Mouse (Mus musculus): Measurements from ENCODE around the gene Plac9a. TPM values are rescaled to one million over a fixed set of nuclear protein-coding genes. Genes with fewer than 3 reads are reported as not detected.

Plac9a gene
- polyA plus RNA-seq, 1 experiment from 2014 or later = not detected

Other genes starting within 250 kb of the Plac9a start
- 29.6 and 40.3 TPM in 2 replicates for gene Ppif, start 208.9 kb downstream of the Plac9a start, polyA plus RNA-seq (2015; fragmentation: Nextera tagmentation; extraction: Ambion mirVana)
- gene Zcchc24, start 134.1 kb downstream of the Plac9a start, polyA plus RNA-seq (2015; fragmentation: Nextera tagmentation; extraction: Ambion mirVana) = 11.0 and 12.2 TPM in 2 replicates
- 1.8 and 2.4 TPM in 2 replicates for gene Anxa11, start 60.9 kb downstream of the Plac9a start, polyA plus RNA-seq (2015; fragmentation: Nextera tagmentation; extraction: Ambion mirVana)
- 6.5 and 8.1 TPM in 2 replicates for gene Tmem254a, start 24.6 kb upstream of the Plac9a start, polyA plus RNA-seq (2015; fragmentation: Nextera tagmentation; extraction: Ambion mirVana)
- not detected in 2 replicates for gene Cphx1, start 35.2 kb upstream of the Plac9a start, polyA plus RNA-seq (2015; fragmentation: Nextera tagmentation; extraction: Ambion mirVana)
- 1.9 and 2.4 TPM in 2 replicates for gene Duxbl1, start 75.5 kb upstream of the Plac9a start, polyA plus RNA-seq (2015; fragmentation: Nextera tagmentation; extraction: Ambion mirVana)
- gene Gm9780, start 139.6 kb upstream of the Plac9a start, polyA plus RNA-seq (2015; fragmentation: Nextera tagmentation; extraction: Ambion mirVana) = 6.8 and 9.3 TPM in 2 replicates
- gene Tmem254c, start 164.3 kb upstream of the Plac9a start, polyA plus RNA-seq (2015; fragmentation: Nextera tagmentation; extraction: Ambion mirVana) = 18.6 and 24.9 TPM in 2 replicates
- gene Cphx2, start 178.4 kb upstream of the Plac9a start, polyA plus RNA-seq (2015; fragmentation: Nextera tagmentation; extraction: Ambion mirVana) = not detected in 2 replicates
- gene Cphx3, start 179.2 kb upstream of the Plac9a start, polyA plus RNA-seq (2015; fragmentation: Nextera tagmentation; extraction: Ambion mirVana) = not detected in 2 replicates
- 1.9 TPM in 1 of 2 replicates, not detected in the other for gene Duxbl2, start 215.2 kb upstream of the Plac9a start, polyA plus RNA-seq (2015; fragmentation: Nextera tagmentation; extraction: Ambion mirVana)